Mouse (Mus musculus) heart, adult 2 months (tissue): ENCODE results near the gene Vps13d. TPM values are rescaled to one million over a fixed set of nuclear protein-coding genes. Genes with fewer than 3 reads are reported as not detected.

Source experiments
- DNase-seq, 2 experiments: peaks; one replicate each; pipeline ENCODE4 v3.0.0; 2021
- H3K27ac ChIP-seq: fragments of 200-600 bp; 2 replicates; pipeline ENCODE4 v1.8.1; 2022
- H3K27me3 ChIP-seq: fragments of 200-500 bp; 2 replicates; pipeline ENCODE4 v1.6.1; 2012; ENCODE audit warnings: mild to moderate bottlenecking, low read length, inconsistent platforms, mixed read lengths; ENCODE audit not compliant: control insufficient read depth, insufficient read depth
- H3K36me3 ChIP-seq: fragments of 200-500 bp; 2 replicates; pipeline ENCODE4 v1.6.1; 2012; ENCODE audit warnings: low read length, inconsistent platforms; ENCODE audit not compliant: control insufficient read depth, insufficient read depth
- H3K4me1 ChIP-seq: fragments of 200-500 bp; 2 replicates; pipeline ENCODE4 v1.6.1; 2011; ENCODE audit warnings: low read length; ENCODE audit not compliant: control insufficient read depth, insufficient read depth
- H3K4me3 ChIP-seq: fragments of 200-600 bp; 2 replicates; pipeline ENCODE4 v1.8.1; 2022
- H3K79me2 ChIP-seq: fragments of 200-500 bp; replicated peaks from 2 replicates; pipeline ENCODE4 v1.6.1; 2012; ENCODE audit warnings: mild to moderate bottlenecking, inconsistent platforms, low read length, moderate library complexity, mixed read lengths; ENCODE audit not compliant: control insufficient read depth, insufficient read depth
- H3K9ac ChIP-seq: fragments of 200-500 bp; 2 replicates; pipeline ENCODE4 v1.6.1; 2012; ENCODE audit warnings: low read depth, mild to moderate bottlenecking, control low read depth, inconsistent platforms, low read length, mixed read lengths
- CTCF ChIP-seq: fragments of 200-600 bp; IDR thresholded peaks from 2 replicates; pipeline ENCODE4 v1.8.1; 2022; ENCODE audit warnings: antibody characterized with exemption, mild to moderate bottlenecking, moderate library complexity
- EP300 ChIP-seq: fragments of 200-500 bp; IDR thresholded peaks from 2 replicates; pipeline ENCODE4 v1.6.1; 2011; ENCODE audit warnings: low read depth, low read length, control low read depth; ENCODE audit not compliant: insufficient read depth
- POLR2A ChIP-seq: fragments of 200-500 bp; IDR thresholded peaks from 2 replicates; pipeline ENCODE4 v1.6.1; 2011; ENCODE audit warnings: mild to moderate bottlenecking, low read depth, low read length, control low read depth; ENCODE audit not compliant: insufficient read depth
- WGBS: fragments of 180-500 bp; shearing (Covaris S2); methylation state at CpG from one replicate; pipeline ENCODE4 v1.1.7; 2018; 5-methylcytosine and 5-hydroxymethylcytosine counted together
- intact Hi-C: fragments of 180-260 bp; cut with DNase I; formaldehyde crosslinking; loops from one replicate; pipeline ENCODE4 v1.15.1; 2025
- polyA plus RNA-seq: library from polyadenylated mRNA; depleted of rRNA; stranded (reverse); fragments of >200 nt; gene quantifications from 2 replicates; pipeline ENCODE4 v1.2.3, GENCODE M21; 2012
- total RNA-seq, 2 experiments: library from RNA; stranded (reverse); gene quantifications; 2 replicates each; pipeline ENCODE4 v1.2.3; 2021

Gene Vps13d
- total and polyA plus RNA-seq, 3 experiments: 24.8 to 77.1 (median 65.8) TPM

- H3K9ac ChIP-seq: no peak overlapping the region
- no peak overlapping the region for H3K4me3 ChIP-seq
- 54% methylated on average over 8 of the region's 8 CpGs for WGBS
- intact Hi-C loops: no loop called here
- TF ChIP-seq CTCF: no peak
- TF ChIP-seq EP300: no peak
- TF ChIP-seq POLR2A: no peak
- DNase-seq: no peak
- no peak overlapping the region; the same call in 1 of the 2 replicates for H3K27ac ChIP-seq
- no peaks in the 10 kb centered on the region for H3K79me2 ChIP-seq
- no peaks in the 10 kb centered on the region for H3K36me3 ChIP-seq
- no peaks in the 10 kb centered on the region for H3K27me3 ChIP-seq
- peaks cover 10% of the 10 kb centered on the region for H3K4me1 ChIP-seq
Measured at GRCm38 (mm10) chr4:145222064-145222463, 27.3 kb upstream of the Vps13d start.

DNA sequence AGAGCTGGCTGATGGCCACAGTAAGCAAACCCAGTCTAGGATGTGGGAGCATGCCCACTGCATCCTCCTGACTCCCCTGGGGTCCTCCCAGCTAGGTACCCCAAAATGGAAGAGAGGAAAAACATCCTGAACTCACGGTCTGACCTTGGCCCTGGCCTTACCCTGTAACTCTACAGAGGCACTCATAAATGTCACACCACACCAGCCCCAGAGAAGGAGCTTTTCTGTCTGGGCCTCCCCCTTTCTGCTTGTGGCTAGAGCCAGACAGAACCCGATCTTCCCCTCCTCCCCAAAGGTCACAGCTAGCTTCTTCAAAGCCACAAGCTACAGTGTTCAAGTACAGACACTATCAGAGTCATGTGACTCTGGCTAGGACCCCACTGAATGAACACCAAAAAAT is 26.6 kb upstream of the Vps13d start:
- H3K36me3 ChIP-seq: no peaks in the 10 kb centered on the region
- peaks cover 10% of the 10 kb centered on the region for H3K4me1 ChIP-seq
- no peaks in the 10 kb centered on the region for H3K27me3 ChIP-seq
- intact Hi-C loops: no loop called here
- H3K9ac ChIP-seq: no peak overlapping the region
- TF ChIP-seq POLR2A (no peak), EP300 (no peak), CTCF (no peak)
- no peak for DNase-seq
- H3K27ac ChIP-seq: peak overlapping the region; percentile 31; the same call in 1 of the 2 replicates
- no peak overlapping the region for H3K4me3 ChIP-seq
- 46% methylated on average over 2 of the region's 2 CpGs for WGBS
- H3K79me2 ChIP-seq: no peaks in the 10 kb centered on the region

DNA sequence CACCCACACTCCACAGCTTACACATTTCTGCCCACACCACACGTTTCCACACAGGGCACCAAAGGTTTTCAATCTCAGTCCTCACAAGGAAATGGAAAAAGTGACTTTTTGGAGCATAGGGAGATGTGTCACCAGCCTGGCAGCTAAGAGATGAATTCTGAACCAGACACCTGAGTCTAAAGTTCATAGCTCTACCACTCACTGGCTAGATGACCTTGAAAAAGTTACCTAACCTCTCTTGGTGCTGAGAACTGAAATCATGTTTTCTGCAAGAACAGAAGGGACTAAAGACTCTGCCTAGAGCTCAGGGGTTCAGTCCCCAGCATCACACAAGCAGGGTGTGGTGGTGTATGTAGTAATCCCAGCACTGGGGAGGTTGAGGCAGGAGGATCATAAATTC is 25.2 kb upstream of the Vps13d start:
- intact Hi-C loops: no loop called here
- no peaks in the 10 kb centered on the region for H3K27me3 ChIP-seq
- peaks cover 13% of the 10 kb centered on the region for H3K4me1 ChIP-seq
- H3K4me3 ChIP-seq: no peak overlapping the region
- no peaks in the 10 kb centered on the region for H3K79me2 ChIP-seq
- no peak for DNase-seq
- 94% methylated on average over 1 of the region's 1 CpGs for WGBS
- TF ChIP-seq EP300: no peak
- TF ChIP-seq POLR2A: no peak
- no peak for TF ChIP-seq CTCF
- no peak overlapping the region for H3K27ac ChIP-seq
- H3K9ac ChIP-seq: no peak overlapping the region
- no peaks in the 10 kb centered on the region for H3K36me3 ChIP-seq

- no peaks in the 10 kb centered on the region for H3K79me2 ChIP-seq
- no peak overlapping the region for H3K27ac ChIP-seq
- peak; percentile 48 to 63 for DNase-seq
- no peak overlapping the region for H3K4me3 ChIP-seq
- no peaks in the 10 kb centered on the region for H3K27me3 ChIP-seq
- no peaks in the 10 kb centered on the region for H3K36me3 ChIP-seq
- TF ChIP-seq CTCF (peak; percentile 68), POLR2A (no peak)
- H3K4me1 ChIP-seq: peaks cover 18% of the 10 kb centered on the region
- 68% methylated on average over 15 of the region's 15 CpGs for WGBS
- no peak overlapping the region for H3K9ac ChIP-seq
- intact Hi-C loops: no loop called here
Measured at GRCm38 (mm10) chr4:145219240-145219985, 24.6 kb upstream of the Vps13d start.

GRCm38 (mm10) chr4:145217837-145218236 is 23.0 kb upstream of the Vps13d start:
- Histone ChIP-seq H3K79me2 (no peaks in the 10 kb centered on the region), H3K9ac (no peak overlapping the region), H3K27me3 (no peaks in the 10 kb centered on the region), H3K36me3 (no peaks in the 10 kb centered on the region), H3K4me1 (peaks cover 22% of the 10 kb centered on the region), H3K27ac (no peak overlapping the region), H3K4me3 (no peak overlapping the region)
- TF ChIP-seq EP300: no peak
- no peak for TF ChIP-seq CTCF
- TF ChIP-seq POLR2A: no peak
- intact Hi-C loops: no loop called here
- no peak for DNase-seq
- whole genome bisulfite sequencing: 58% methylated on average over 5 of the region's 5 CpGs

GRCm38 (mm10) chr4:145217046-145217445 is 22.2 kb upstream of the Vps13d start:
- 75% methylated on average over 6 of the region's 6 CpGs for WGBS
- TF ChIP-seq EP300: no peak
- Histone ChIP-seq H3K36me3 (no peaks in the 10 kb centered on the region), H3K4me1 (peaks cover 21% of the 10 kb centered on the region), H3K9ac (no peak overlapping the region), H3K27ac (no peak overlapping the region), H3K27me3 (no peaks in the 10 kb centered on the region), H3K4me3 (no peak overlapping the region), H3K79me2 (no peaks in the 10 kb centered on the region)
- DNase-seq: no peak
- intact Hi-C loops: no loop called here
